Mouse (Mus musculus): Measurements from ENCODE around the gene Ldlrap1.

The Ldlrap1 gene

GRCm38 (mm10) chr4:134779136-134779934 lies 11.5 kb upstream of the Ldlrap1 start:
- intact Hi-C loops (cut with DNase I): no loop called here

GRCm38 (mm10) chr4:134776246-134776645 lies 8.4 kb upstream of the Ldlrap1 start:
- intact Hi-C loops (cut with DNase I): no loop called here

GRCm38 (mm10) chr4:134775234-134775944 lies 7.6 kb upstream of the Ldlrap1 start:
- intact Hi-C loops (cut with DNase I): no loop called here

- intact Hi-C loops (cut with DNase I): no loop called here
Observed at GRCm38 (mm10) chr4:134774126-134774525, 6.3 kb upstream of the Ldlrap1 start.

GRCm38 (mm10) chr4:134772805-134773674 lies 5.2 kb upstream of the Ldlrap1 start:
- intact Hi-C loops (cut with DNase I): no loop called here

- intact Hi-C loops (cut with DNase I): no loop called here
Observed at GRCm38 (mm10) chr4:134769891-134770290, 2.1 kb upstream of the Ldlrap1 start.

- intact Hi-C loops (cut with DNase I): no loop called here
Observed at GRCm38 (mm10) chr4:134769081-134769811, 1.4 kb upstream of the Ldlrap1 start.

GRCm38 (mm10) chr4:134768226-134768888 lies 533 bp upstream of the Ldlrap1 start:
- intact Hi-C loops (cut with DNase I): no loop called here

GRCm38 (mm10) chr4:134766904-134767425 lies 859 bp downstream of the Ldlrap1 start:
- intact Hi-C loops (cut with DNase I): no loop called here

GRCm38 (mm10) chr4:134766277-134766676 lies 1.5 kb downstream of the Ldlrap1 start:
- intact Hi-C loops (cut with DNase I): no loop called here

GRCm38 (mm10) chr4:134764333-134764732 lies 3.5 kb downstream of the Ldlrap1 start:
- intact Hi-C loops (cut with DNase I): no loop called here

GRCm38 (mm10) chr4:134762360-134762759 lies 5.5 kb downstream of the Ldlrap1 start:
- intact Hi-C loops (cut with DNase I): no loop called here

GRCm38 (mm10) chr4:134760793-134761201 lies 7.0 kb downstream of the Ldlrap1 start:
- intact Hi-C loops (cut with DNase I): no loop called here

GRCm38 (mm10) chr4:134760281-134760680 lies 7.5 kb downstream of the Ldlrap1 start:
- intact Hi-C loops (cut with DNase I): no loop called here

GRCm38 (mm10) chr4:134759564-134759963 lies 8.3 kb downstream of the Ldlrap1 start:
- intact Hi-C loops (cut with DNase I): no loop called here

- intact Hi-C loops (cut with DNase I): no loop called here
Observed at GRCm38 (mm10) chr4:134758922-134759321, 8.9 kb downstream of the Ldlrap1 start.

GRCm38 (mm10) chr4:134758367-134758766 lies 9.5 kb downstream of the Ldlrap1 start:
- intact Hi-C loops (cut with DNase I): no loop called here

GRCm38 (mm10) chr4:134756953-134757352 lies 10.9 kb downstream of the Ldlrap1 start:
- intact Hi-C loops (cut with DNase I): no loop called here

GRCm38 (mm10) chr4:134754941-134755340 lies 12.9 kb downstream of the Ldlrap1 start:
- intact Hi-C loops (cut with DNase I): no loop called here

- intact Hi-C loops (cut with DNase I): no loop called here
Observed at GRCm38 (mm10) chr4:134754371-134754770, 13.5 kb downstream of the Ldlrap1 start.
